Mouse (Mus musculus) heart, embryonic 10.5 days (tissue): ENCODE data around the gene Golt1a. TPM values are rescaled to one million over a fixed set of nuclear protein-coding genes. Genes with fewer than 3 reads are reported as not detected.
A peak's percentile ranks its signal among the peaks of the same experiment; 100 is the strongest.

ENCODE experiments used
- DNase-seq: peaks from one replicate; pipeline ENCODE4 v3.0.0-alpha.2; 2017; ENCODE audit warnings: low spot score
- H3K27ac ChIP-seq: fragments of 300-500 bp; sonication (generic); 2 replicates; pipeline ENCODE4 v1.5.1; 2016; ENCODE audit warnings: mild to moderate bottlenecking
- H3K27me3 ChIP-seq: fragments of 300-500 bp; sonication (generic); 2 replicates; pipeline ENCODE4 v1.6.1; 2016; ENCODE audit warnings: mild to moderate bottlenecking; ENCODE audit not compliant: poor library complexity, insufficient read depth, severe bottlenecking
- H3K36me3 ChIP-seq: fragments of 300-500 bp; sonication (generic); 2 replicates; pipeline ENCODE4 v1.6.1; 2016; ENCODE audit warnings: mild to moderate bottlenecking, moderate library complexity
- H3K4me1 ChIP-seq: fragments of 300-500 bp; sonication (generic); 2 replicates; pipeline ENCODE4 v1.6.1; 2016; ENCODE audit warnings: mild to moderate bottlenecking
- H3K4me3 ChIP-seq: fragments of 300-500 bp; sonication (generic); 2 replicates; pipeline ENCODE4 v1.5.1; 2016; ENCODE audit warnings: mild to moderate bottlenecking, moderate library complexity
- H3K9me3 ChIP-seq: fragments of 300-500 bp; sonication (generic); 2 replicates; pipeline ENCODE4 v1.6.1; 2016; ENCODE audit warnings: mild to moderate bottlenecking, moderate library complexity
- WGBS: fragments of 180-500 bp; shearing (Covaris S2); methylation state at CpG from one replicate; pipeline ENCODE4 v1.1.7; 2016; 5-methylcytosine and 5-hydroxymethylcytosine counted together
- polyA plus RNA-seq: library from polyadenylated mRNA; unstranded; fragments of >200 nt; fragmentation: Nextera tagmentation; extraction: Ambion mirVana; gene quantifications from 2 replicates; pipeline ENCODE4 v1.2.1, GENCODE M21; 2016

The Golt1a gene
- polyA plus RNA-seq: 1.7 TPM in 1 of 2 replicates, not detected in the other

DNA sequence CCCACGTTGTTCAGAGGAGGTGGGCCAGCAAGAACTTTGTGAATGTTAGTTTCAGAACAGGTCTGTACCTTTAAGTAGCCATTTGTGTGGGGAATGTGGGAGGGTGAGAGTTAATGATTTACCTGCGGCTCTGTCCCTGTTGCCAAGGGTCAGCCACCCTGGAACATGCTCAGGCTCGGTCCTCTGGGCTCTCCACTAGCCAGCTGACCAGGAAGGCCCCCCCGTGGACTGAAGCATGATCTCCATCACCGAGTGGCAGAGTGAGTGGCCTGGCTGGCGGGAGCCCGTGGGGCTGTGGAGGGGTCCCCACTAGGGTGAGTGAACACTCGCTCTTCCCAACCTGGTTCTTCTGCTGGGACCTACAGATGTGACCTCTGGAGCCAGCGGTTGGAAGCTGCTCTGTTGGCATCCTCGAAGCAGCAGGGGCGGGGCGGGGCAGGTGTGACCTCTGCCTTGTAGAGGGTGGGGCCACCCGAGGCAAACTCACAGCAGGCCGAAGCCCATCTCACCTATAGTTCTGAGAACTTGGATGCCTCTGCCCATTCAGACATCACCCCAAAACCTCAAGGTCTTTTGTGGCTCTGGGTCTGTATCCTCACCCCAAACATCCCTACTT lies at the start of gene Golt1a:
TSS of gene Golt1a (plus strand) at position 149 of the 616 bp plus-strand sequence.
- Histone ChIP-seq H3K9me3 (no peaks in the 10 kb centered on the region), H3K27ac (0 out of 2 replicates have a peak within 1 kb of the TSS, but pooled peaks have one; percentile 11), H3K4me1 (peaks cover 24% of the 10 kb centered on the region), H3K4me3 (no peak within 1 kb of the TSS), H3K27me3 (peaks cover 19% of the 10 kb centered on the region; the same call in 1 of the 2 replicates), H3K36me3 (no peaks in the 10 kb centered on the region)
- WGBS: 60% methylated on average over 14 of the region's 14 CpGs
- DNase-seq: no peak

DNA sequence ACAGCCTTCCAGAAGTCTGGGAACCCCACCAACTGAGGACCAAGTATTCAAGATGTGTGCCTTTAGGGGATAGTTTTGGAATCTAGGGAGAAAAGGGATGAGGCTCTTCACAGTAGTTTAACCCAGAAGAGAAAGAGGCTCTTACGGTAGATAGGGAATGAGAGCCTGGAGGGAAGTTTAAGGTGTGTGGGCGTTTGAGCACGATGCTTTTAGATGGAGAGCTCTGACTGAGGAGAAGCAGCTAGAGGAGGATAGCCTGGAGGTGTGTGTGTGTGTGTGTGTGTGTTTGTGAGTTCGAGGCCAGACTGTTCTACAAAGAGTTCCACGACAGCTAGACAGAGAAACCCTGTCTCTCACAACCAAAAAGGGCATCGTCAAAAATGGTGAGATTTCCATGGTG lies 47.0 kb upstream of the Golt1a start:
- 78% methylated on average over 6 of the region's 6 CpGs for WGBS
- no peaks in the 10 kb centered on the region for H3K27me3 ChIP-seq
- no peak overlapping the region for H3K4me3 ChIP-seq
- H3K4me1 ChIP-seq: peaks cover 33% of the 10 kb centered on the region
- no peak for DNase-seq
- H3K36me3 ChIP-seq: peaks cover 75% of the 10 kb centered on the region
- no peak overlapping the region for H3K27ac ChIP-seq
- H3K9me3 ChIP-seq: no peaks in the 10 kb centered on the region

DNA sequence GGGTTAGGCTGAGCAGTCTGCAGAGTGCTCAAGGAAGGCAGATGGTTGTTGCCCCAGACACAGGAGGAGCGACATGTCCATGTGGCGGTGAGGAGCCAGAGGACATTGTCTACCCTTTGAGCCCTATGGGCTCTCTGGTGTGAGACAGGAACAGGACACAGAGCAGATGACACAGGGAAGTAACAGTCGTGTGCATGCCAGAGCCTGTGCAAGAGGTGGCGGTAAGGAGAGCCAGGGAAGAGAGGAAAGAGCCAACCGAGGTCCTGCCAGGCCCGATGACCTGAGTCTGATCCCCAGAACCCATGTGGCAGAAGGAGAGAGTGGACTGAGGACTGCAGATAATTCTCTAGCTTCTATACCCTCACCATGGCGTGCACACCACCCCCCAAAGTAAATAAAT lies 46.5 kb upstream of the Golt1a start:
- Histone ChIP-seq H3K27me3 (no peaks in the 10 kb centered on the region), H3K4me3 (no peak overlapping the region), H3K9me3 (no peaks in the 10 kb centered on the region), H3K27ac (no peak overlapping the region), H3K4me1 (peaks cover 34% of the 10 kb centered on the region), H3K36me3 (peaks cover 79% of the 10 kb centered on the region)
- no peak for DNase-seq
- WGBS: 90% methylated on average over 7 of the region's 7 CpGs

DNA sequence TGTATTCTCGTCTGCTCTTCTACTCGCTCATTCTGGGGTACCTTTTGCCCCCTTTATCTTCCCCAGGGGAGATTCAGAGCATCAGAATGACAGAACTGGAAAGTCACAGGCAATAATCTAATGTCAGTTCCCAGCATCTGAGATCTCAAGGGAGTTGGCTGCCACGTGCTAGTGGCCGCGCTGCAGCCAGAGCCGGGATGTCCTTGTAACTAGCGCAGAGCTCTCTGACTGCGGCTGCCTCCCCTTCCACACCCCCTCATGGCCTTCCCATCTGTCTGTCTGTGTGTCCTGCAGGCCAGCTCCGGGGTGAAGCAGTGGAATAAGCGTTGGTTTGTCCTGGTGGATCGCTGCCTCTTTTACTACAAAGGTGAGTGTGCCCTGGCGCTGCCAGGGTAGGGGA lies 45.2 kb upstream of the Golt1a start:
- DNase-seq: no peak
- H3K27me3 ChIP-seq: no peaks in the 10 kb centered on the region
- peaks cover 85% of the 10 kb centered on the region for H3K36me3 ChIP-seq
- no peaks in the 10 kb centered on the region for H3K9me3 ChIP-seq
- H3K27ac ChIP-seq: peak overlapping the region; percentile 42
- H3K4me1 ChIP-seq: peaks cover 32% of the 10 kb centered on the region
- H3K4me3 ChIP-seq: no peak overlapping the region
- 70% methylated on average over 12 of the region's 12 CpGs for WGBS

- Histone ChIP-seq H3K4me1 (peaks cover 37% of the 10 kb centered on the region), H3K4me3 (no peak overlapping the region), H3K9me3 (no peaks in the 10 kb centered on the region), H3K27ac (peak overlapping the region; percentile 16; the same call in 1 of the 2 replicates), H3K36me3 (peaks cover 88% of the 10 kb centered on the region), H3K27me3 (no peaks in the 10 kb centered on the region)
- DNase-seq: no peak
- 60% methylated on average over 11 of the region's 11 CpGs for WGBS
These were observed 44.4 kb upstream of the Golt1a start for GRCm38 (mm10) chr1:133265114-133265766.

- Histone ChIP-seq H3K9me3 (no peaks in the 10 kb centered on the region), H3K36me3 (peaks cover 88% of the 10 kb centered on the region), H3K4me1 (peaks cover 41% of the 10 kb centered on the region), H3K27ac (no peak overlapping the region), H3K4me3 (no peak overlapping the region), H3K27me3 (no peaks in the 10 kb centered on the region)
- 82% methylated on average over 3 of the region's 3 CpGs for WGBS
- DNase-seq: no peak
These were observed 42.5 kb upstream of the Golt1a start for GRCm38 (mm10) chr1:133267094-133267493.

- Histone ChIP-seq H3K4me1 (peaks cover 39% of the 10 kb centered on the region), H3K27ac (peak overlapping the region; percentile 60; the same call in 1 of the 2 replicates), H3K36me3 (peaks cover 88% of the 10 kb centered on the region), H3K27me3 (no peaks in the 10 kb centered on the region), H3K4me3 (no peak overlapping the region), H3K9me3 (no peaks in the 10 kb centered on the region)
- WGBS: 25% methylated on average over 10 of the region's 10 CpGs
- DNase-seq: no peak
These were observed 41.6 kb upstream of the Golt1a start for GRCm38 (mm10) chr1:133267813-133268492.

- Histone ChIP-seq H3K4me3 (no peak overlapping the region), H3K4me1 (peaks cover 36% of the 10 kb centered on the region), H3K36me3 (peaks cover 88% of the 10 kb centered on the region), H3K9me3 (no peaks in the 10 kb centered on the region), H3K27me3 (no peaks in the 10 kb centered on the region), H3K27ac (peak overlapping the region; percentile 60; the same call in 1 of the 2 replicates)
- 75% methylated on average over 3 of the region's 3 CpGs for WGBS
- DNase-seq: no peak
These were observed 41.1 kb upstream of the Golt1a start for GRCm38 (mm10) chr1:133268503-133268902.

DNA sequence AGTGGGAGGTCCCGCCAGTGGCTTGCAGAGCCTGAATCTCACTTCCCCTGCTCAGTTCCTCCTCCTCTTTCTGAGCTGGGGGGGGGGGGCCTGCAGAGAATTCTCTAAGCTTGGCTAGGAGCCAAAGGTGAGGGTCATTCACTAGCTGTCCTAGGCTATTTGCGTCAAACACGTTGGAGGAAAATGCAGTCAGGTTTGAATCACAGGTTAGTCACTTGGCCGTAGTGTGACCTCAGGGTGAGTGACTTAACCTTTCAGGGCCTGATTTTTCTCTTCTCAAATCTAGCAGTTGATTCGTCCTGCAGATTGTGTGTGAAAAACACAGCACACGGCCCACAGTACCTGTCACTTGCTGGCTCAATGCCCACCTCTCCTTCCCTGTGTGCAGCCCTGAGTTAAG lies 39.3 kb upstream of the Golt1a start:
- H3K9me3 ChIP-seq: no peaks in the 10 kb centered on the region
- no peaks in the 10 kb centered on the region for H3K27me3 ChIP-seq
- peaks cover 89% of the 10 kb centered on the region for H3K36me3 ChIP-seq
- peaks cover 30% of the 10 kb centered on the region for H3K4me1 ChIP-seq
- H3K27ac ChIP-seq: no peak overlapping the region
- 54% methylated on average over 6 of the region's 6 CpGs for WGBS
- H3K4me3 ChIP-seq: no peak overlapping the region
- DNase-seq: no peak

- Histone ChIP-seq H3K4me1 (peaks cover 21% of the 10 kb centered on the region), H3K36me3 (peaks cover 85% of the 10 kb centered on the region), H3K27me3 (no peaks in the 10 kb centered on the region), H3K9me3 (no peaks in the 10 kb centered on the region), H3K27ac (no peak overlapping the region), H3K4me3 (no peak overlapping the region)
- no peak for DNase-seq
- WGBS: 85% methylated on average over 19 of the region's 19 CpGs
These were observed 35.4 kb upstream of the Golt1a start for GRCm38 (mm10) chr1:133274163-133274562.

GRCm38 (mm10) chr1:133276983-133277382 lies 32.6 kb upstream of the Golt1a start:
- Histone ChIP-seq H3K4me1 (peaks cover 26% of the 10 kb centered on the region), H3K36me3 (peaks cover 73% of the 10 kb centered on the region), H3K4me3 (no peak overlapping the region), H3K9me3 (no peaks in the 10 kb centered on the region), H3K27me3 (no peaks in the 10 kb centered on the region), H3K27ac (no peak overlapping the region)
- DNase-seq: no peak
- WGBS: 79% methylated on average over 5 of the region's 5 CpGs

- no peaks in the 10 kb centered on the region for H3K9me3 ChIP-seq
- no peak overlapping the region for H3K4me3 ChIP-seq
- H3K27me3 ChIP-seq: no peaks in the 10 kb centered on the region
- H3K27ac ChIP-seq: peak overlapping the region; percentile 39; the same call in 1 of the 2 replicates
- peaks cover 42% of the 10 kb centered on the region for H3K4me1 ChIP-seq
- no peak for DNase-seq
- peaks cover 66% of the 10 kb centered on the region for H3K36me3 ChIP-seq
- WGBS: 72% methylated on average over 6 of the region's 6 CpGs
These were observed 31.1 kb upstream of the Golt1a start for GRCm38 (mm10) chr1:133278539-133278938.
